Mouse (Mus musculus): ENCODE data around the gene Lst1.

DNA sequence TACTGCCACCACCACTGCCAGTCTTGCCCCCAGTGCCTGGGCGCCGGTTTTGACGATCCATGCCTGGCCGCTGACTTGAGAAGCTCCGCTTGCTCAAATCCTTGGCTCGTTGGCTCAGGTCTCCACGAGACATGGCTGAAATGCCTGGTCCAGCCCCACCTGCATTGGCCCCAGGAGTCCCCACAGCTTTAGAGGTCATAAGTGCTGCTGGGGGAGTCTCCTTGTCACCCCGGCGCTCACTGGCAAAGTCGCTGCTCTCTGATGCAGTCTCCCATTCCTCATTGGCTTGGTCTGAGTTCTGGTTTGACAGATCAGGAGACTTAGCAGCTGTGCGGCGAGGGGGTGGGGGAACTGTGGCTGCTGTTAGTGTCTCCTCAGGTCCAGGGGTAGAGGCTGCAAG is 32.8 kb downstream of the Lst1 start:
- TF ChIP-seq CTCF (IDR thresholded peaks at IDR 0.05; ENCODE audit: low read depth) (no peak), EP300 (IDR thresholded peaks at IDR 0.05; ENCODE audit: low read depth) (no peak)

Measured in liver, embryonic 14.5 days (tissue).